Mouse (Mus musculus): ENCODE measurements around the gene Ap1ar. TPM values are rescaled to one million over a fixed set of nuclear protein-coding genes. Genes with fewer than 3 reads are reported as not detected.

Gene Ap1ar
- polyA plus RNA-seq, 1 experiment = 65.5 TPM

DNA sequence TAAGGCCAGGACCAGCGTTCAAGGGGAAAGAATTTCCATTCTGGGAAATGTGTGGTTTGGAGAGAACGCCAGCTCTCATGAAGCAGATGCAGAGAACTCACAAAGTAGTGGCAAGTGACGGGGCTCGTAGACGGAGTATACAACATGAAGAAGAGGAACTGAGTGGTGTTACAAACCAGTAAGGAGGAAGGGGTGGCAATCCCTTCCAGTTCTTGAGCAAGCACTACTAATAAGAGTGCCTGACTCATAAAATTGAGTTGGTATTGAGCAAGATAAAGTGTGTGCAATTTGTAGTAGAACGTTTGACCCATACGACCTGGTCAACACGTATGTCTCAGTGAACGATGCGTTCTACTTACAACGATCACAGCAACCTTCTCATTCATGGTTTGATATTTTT lies 68.2 kb downstream of the Ap1ar start:
- no peak overlapping the region for H3K4me3 ChIP-seq (ENCODE audit: insufficient read depth, low read length)
- TF ChIP-seq POLR2A (IDR thresholded peaks at IDR 0.05; ENCODE audit: extremely low read depth, insufficient read depth, low read length) = no peak
- TF ChIP-seq CTCF (IDR thresholded peaks at IDR 0.05; ENCODE audit: extremely low read depth, insufficient read depth, low read length) = no peak

DNA sequence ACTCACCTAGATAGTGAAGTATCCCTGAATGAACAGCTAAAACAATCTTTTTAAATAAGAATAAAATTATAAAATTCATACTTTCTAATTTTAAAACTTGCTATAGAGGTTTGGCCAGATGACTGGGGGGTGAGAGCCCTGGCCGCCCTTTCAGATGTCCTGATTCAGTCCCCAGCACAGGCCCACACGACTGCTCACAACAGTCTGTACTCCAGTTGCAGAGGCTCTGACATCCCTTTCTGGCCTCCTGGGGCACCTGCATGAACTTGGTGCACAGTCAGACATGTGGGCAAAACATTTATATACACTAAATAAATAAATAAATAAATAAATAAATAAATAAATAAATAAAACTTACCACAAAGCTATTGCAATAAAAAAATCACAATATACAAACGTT lies 71.4 kb downstream of the Ap1ar start:
- Histone ChIP-seq H3K4me3 (ENCODE audit: insufficient read depth, low read length) (no peak overlapping the region), H3K4me1 (ENCODE audit: control insufficient read depth, insufficient read depth, low read length) (no peaks in the 10 kb centered on the region), H3K27ac (ENCODE audit: insufficient read depth, low read length) (no peak overlapping the region)
- TF ChIP-seq POLR2A (IDR thresholded peaks at IDR 0.05; ENCODE audit: extremely low read depth, insufficient read depth, low read length) = no peak
- TF ChIP-seq CTCF (IDR thresholded peaks at IDR 0.05; ENCODE audit: extremely low read depth, insufficient read depth, low read length) = no peak

More for the DNA sequence above, 68.2 kb downstream of the Ap1ar start:
- no peaks in the 10 kb centered on the region for H3K4me1 ChIP-seq (ENCODE audit: control insufficient read depth, insufficient read depth, low read length)
- no peak overlapping the region for H3K27ac ChIP-seq (ENCODE audit: insufficient read depth, low read length)

DNA sequence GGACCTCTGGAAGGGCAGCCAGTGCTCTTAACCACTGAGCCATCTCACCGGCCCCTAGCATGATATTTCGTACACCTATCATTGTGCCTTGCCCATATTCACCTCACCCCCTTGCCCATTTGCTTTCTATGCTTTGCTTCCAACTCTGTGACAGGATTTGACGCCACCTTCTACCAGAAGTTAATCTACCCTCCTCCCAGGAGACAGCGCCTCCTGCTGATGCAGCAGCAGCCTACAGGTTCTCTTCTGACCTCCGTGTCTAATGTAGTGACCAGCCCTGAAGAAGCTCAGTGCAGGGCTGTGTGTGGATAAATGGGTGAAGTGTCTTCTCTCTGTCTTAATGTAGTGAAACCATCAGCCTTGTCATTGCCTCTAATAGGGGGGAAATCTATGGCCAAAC lies 72.8 kb downstream of the Ap1ar start:
- H3K4me1 ChIP-seq (ENCODE audit: control insufficient read depth, insufficient read depth, low read length) = no peaks in the 10 kb centered on the region
- no peak for TF ChIP-seq CTCF (IDR thresholded peaks at IDR 0.05; ENCODE audit: extremely low read depth, insufficient read depth, low read length)
- TF ChIP-seq POLR2A (IDR thresholded peaks at IDR 0.05; ENCODE audit: extremely low read depth, insufficient read depth, low read length) = no peak
- no peak overlapping the region for H3K27ac ChIP-seq (ENCODE audit: insufficient read depth, low read length)
- H3K4me3 ChIP-seq (ENCODE audit: insufficient read depth, low read length) = no peak overlapping the region

DNA sequence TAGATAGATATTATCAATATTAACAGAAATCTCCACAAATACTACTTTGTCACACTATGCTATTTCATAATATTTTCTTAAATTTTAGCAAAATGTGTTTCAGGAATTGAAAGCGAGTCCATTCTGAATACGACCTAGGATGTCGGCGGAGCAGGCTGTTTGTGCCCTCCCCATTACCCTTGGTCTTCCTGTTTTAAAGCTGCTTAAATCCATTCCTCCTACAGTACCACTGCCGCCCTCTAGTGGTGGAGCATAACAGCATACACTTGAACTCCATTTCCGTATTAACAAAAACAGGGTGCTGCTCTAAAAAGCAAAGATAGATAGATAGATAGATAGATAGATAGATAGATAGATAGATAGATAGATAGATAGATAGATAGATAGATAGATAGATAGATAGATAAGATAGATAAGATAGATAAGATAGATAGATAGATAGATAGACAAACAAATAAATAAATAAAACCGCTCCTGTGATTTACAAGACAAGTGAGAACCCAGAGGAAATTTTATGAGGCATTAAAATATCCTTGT lies 74.2 kb downstream of the Ap1ar start:
- TF ChIP-seq CTCF (IDR thresholded peaks at IDR 0.05; ENCODE audit: extremely low read depth, insufficient read depth, low read length) = peak; percentile 69
- no peak for TF ChIP-seq POLR2A (IDR thresholded peaks at IDR 0.05; ENCODE audit: extremely low read depth, insufficient read depth, low read length)
- H3K4me3 ChIP-seq (ENCODE audit: insufficient read depth, low read length) = no peak overlapping the region; the same call in 1 of the 2 replicates

DNA sequence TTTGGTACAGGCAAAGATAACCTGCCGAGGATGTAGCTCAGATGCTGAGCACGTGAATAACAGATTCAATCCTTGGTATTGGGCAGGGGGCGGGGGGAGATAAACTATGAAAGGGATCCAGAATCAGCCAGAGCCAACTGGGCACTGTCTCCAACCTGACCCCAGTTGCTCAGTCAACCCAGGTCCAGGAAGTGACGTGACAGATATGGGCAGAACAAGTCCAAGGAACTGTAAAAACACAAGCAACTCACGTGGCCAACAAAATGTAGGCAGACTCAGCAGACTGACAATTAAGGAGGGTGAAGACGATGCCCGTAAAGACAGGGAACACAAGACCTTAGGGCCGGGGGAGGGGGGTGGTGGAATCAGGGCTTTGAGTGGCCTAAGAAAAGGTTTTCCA lies 74.9 kb downstream of the Ap1ar start:
- H3K27ac ChIP-seq (ENCODE audit: insufficient read depth, low read length) = no peak overlapping the region
- no peak for TF ChIP-seq POLR2A (IDR thresholded peaks at IDR 0.05; ENCODE audit: extremely low read depth, insufficient read depth, low read length)
- no peak for TF ChIP-seq CTCF (IDR thresholded peaks at IDR 0.05; ENCODE audit: extremely low read depth, insufficient read depth, low read length)
- no peaks in the 10 kb centered on the region for H3K4me1 ChIP-seq (ENCODE audit: control insufficient read depth, insufficient read depth, low read length)
- no peak overlapping the region for H3K4me3 ChIP-seq (ENCODE audit: insufficient read depth, low read length)

More for the DNA sequence above, 74.2 kb downstream of the Ap1ar start:
- Histone ChIP-seq H3K27ac (ENCODE audit: insufficient read depth, low read length) (no peak overlapping the region), H3K4me1 (ENCODE audit: control insufficient read depth, insufficient read depth, low read length) (no peaks in the 10 kb centered on the region)

DNA sequence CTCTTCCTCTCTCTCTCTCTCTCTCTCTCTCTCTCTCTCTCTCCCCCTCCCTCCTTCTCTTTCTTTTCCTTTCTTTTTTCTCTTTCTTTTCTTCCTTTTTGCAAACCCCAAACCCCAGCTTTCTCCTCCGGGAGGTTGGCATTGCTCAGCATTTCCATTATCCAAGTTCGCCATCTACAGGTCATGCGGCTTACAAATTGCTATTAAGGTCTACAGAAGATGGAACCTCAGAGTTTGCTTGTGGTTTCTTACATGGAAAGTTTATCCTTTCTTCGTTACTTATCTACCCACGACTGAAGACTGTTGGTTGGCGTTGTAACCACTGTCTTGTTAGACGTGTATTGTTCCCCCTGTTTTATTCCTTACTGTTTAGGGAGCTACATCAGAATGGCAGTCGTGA lies 78.1 kb downstream of the Ap1ar start:
- H3K27ac ChIP-seq (ENCODE audit: insufficient read depth, low read length) = no peak overlapping the region
- no peak overlapping the region for H3K4me3 ChIP-seq (ENCODE audit: insufficient read depth, low read length)
- TF ChIP-seq POLR2A (IDR thresholded peaks at IDR 0.05; ENCODE audit: extremely low read depth, insufficient read depth, low read length) = no peak
- TF ChIP-seq CTCF (IDR thresholded peaks at IDR 0.05; ENCODE audit: extremely low read depth, insufficient read depth, low read length) = peak; percentile 68
- no peaks in the 10 kb centered on the region for H3K4me1 ChIP-seq (ENCODE audit: control insufficient read depth, insufficient read depth, low read length)

DNA sequence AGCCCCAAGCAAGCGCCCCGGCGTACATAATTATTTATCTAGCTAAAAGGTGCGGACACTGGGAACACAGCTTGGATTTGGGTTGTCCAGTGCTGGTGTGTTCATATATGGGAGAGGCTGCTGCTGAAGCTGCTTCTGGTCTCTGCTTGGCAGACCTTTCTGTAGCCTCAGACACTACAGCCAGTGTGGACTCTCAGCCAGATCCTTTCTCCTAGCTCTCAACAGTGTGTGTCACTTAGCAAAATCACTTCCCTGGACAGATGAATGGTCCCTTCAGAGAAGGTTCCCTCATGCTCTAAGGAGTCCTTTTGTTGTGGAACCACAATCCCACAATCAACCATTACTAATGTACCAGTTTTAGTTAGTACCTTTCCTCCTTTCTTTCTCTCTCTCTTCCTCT lies 78.5 kb downstream of the Ap1ar start:
- TF ChIP-seq POLR2A (IDR thresholded peaks at IDR 0.05; ENCODE audit: extremely low read depth, insufficient read depth, low read length) (no peak), CTCF (IDR thresholded peaks at IDR 0.05; ENCODE audit: extremely low read depth, insufficient read depth, low read length) (no peak)
- H3K27ac ChIP-seq (ENCODE audit: insufficient read depth, low read length) = no peak overlapping the region

DNA sequence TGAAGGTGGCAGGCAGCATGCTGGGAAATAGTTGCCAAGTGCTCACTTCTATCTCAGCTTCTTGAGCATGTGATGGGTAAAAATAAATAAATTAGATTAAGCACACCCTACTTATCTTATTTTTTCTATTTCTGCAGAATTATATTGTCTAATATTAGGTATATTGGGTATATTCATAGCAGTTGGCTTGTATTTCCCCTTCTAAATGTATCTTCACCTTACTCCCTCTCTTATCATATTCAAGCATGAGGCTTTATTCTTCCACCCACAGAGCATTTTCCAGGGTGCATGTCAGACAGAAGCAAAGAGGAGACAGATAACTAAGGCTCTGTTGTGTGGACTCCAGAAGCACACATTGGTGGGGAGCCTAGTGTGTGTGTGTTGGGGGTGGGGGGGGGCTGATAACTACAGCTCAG lies 79.4 kb downstream of the Ap1ar start:
- H3K27ac ChIP-seq (ENCODE audit: insufficient read depth, low read length) = no peak overlapping the region
- no peak for TF ChIP-seq POLR2A (IDR thresholded peaks at IDR 0.05; ENCODE audit: extremely low read depth, insufficient read depth, low read length)
- no peak for TF ChIP-seq CTCF (IDR thresholded peaks at IDR 0.05; ENCODE audit: extremely low read depth, insufficient read depth, low read length)
- H3K4me3 ChIP-seq (ENCODE audit: insufficient read depth, low read length) = no peak overlapping the region
- H3K4me1 ChIP-seq (ENCODE audit: control insufficient read depth, insufficient read depth, low read length) = no peaks in the 10 kb centered on the region

More for the DNA sequence above, 78.5 kb downstream of the Ap1ar start:
- Histone ChIP-seq H3K4me1 (ENCODE audit: control insufficient read depth, insufficient read depth, low read length) (no peaks in the 10 kb centered on the region), H3K4me3 (ENCODE audit: insufficient read depth, low read length) (no peak overlapping the region)

Other genes with a start within 250 kb of the Ap1ar start
- 1.4 TPM in 2 replicates for gene Neurog2, start 204.4 kb downstream of the Ap1ar start, polyA plus RNA-seq (2012; rRNA removed)
- gene Alpk1, start 57.0 kb downstream of the Ap1ar start, polyA plus RNA-seq (2012; rRNA removed) = 4.3 and 4.5 TPM in 2 replicates
- gene Tifa, start 47.7 kb downstream of the Ap1ar start, polyA plus RNA-seq (2012; rRNA removed) = 7.7 and 9.1 TPM in 2 replicates
- 4.2 and 4.6 TPM in 2 replicates for gene Fam241a, start 58.8 kb upstream of the Ap1ar start, polyA plus RNA-seq (2012; rRNA removed)

All from cortical plate, adult 2 months (tissue).